8 mouse cellular contexts compared by ENCODE assay signal in the genomic region with DNA sequence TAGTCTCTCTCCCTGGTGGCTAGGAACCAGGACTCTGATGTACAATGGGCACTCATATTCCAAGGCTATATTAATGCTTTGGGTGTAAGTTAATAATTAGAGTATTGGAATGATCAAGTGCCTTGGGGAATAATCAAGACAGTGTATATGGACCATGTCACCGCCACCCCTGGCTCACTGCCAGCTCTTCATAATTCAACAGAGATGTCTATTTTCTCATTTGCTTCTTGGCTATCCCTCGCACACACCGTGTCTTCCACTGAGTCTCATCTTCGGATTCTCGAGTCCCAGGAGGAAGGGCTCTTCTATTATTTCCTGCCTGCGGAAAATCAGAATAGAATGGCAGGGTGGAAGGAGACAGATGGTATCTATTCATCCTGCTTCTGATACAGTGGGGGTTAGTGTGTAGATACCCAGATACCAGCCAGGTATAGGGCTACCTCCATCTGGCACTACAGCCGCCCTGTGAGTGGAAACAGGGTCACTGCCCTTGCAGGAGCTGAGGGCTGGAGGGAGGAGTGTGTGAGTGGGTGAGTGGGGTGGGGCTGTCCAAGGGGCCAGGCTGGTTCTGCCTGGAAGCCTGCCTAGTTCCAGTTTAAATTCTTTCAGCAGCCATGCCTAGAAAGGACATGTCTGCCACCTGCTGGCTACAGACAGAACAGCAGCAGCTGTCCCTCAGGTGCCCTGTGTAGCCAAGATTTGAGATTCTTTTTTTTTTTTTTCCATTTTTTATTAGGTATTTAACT. TPM values are rescaled to one million over a fixed set of nuclear protein-coding genes. Genes with fewer than 3 reads are reported as not detected.
A peak's percentile ranks its signal among the peaks of the same experiment; 100 is the strongest.
DNase-seq lines count a peak whose midpoint lies in the region; ATAC-seq lines count a peak whose summit lies in the region.

No protein-coding gene starts in this region.

- H3K4me2 ChIP-seq in forebrain, embryonic 13.5 days, result no peak overlapping the region
- no peak overlapping the region for H3K4me2 ChIP-seq in liver, embryonic 16.5 days (ENCODE audit: low read depth, low read length)
- H3K4me2 ChIP-seq in neural tube, embryonic 14.5 days (ENCODE audit: low read depth, low read length), result no peak overlapping the region

- DNase-seq in heart, postnatal 10 days, result peak; percentile 83 to 90
- DNase-seq in kidney, postnatal 4 days, result peak; percentile 91 to 92
- DNase-seq in testis, postnatal 10 days (ENCODE audit: low spot score), result peak; percentile 85

- no peak overlapping the region for H3K27ac ChIP-seq in forebrain, embryonic 13.5 days
- H3K27ac ChIP-seq in liver, embryonic 16.5 days (ENCODE audit: low read length), result no peak overlapping the region
- no peak overlapping the region for H3K27ac ChIP-seq in neural tube, embryonic 14.5 days (ENCODE audit: low read depth, low read length)

- no peaks in the 10 kb centered on the region for H3K9me3 ChIP-seq in forebrain, embryonic 13.5 days (replicated peaks)
- no peaks in the 10 kb centered on the region for H3K9me3 ChIP-seq in liver, embryonic 16.5 days (replicated peaks; ENCODE audit: control insufficient read depth, low read length)
- no peaks in the 10 kb centered on the region for H3K9me3 ChIP-seq in neural tube, embryonic 14.5 days (ENCODE audit: control insufficient read depth, low read length)

- intact Hi-C loops in heart, postnatal 10 days (cut with DNase I), result loop anchor here (10.0 kb wide), 1 partner anchor 960 kb away; no protein-coding TSS in a partner anchor

- no peak overlapping the region for H3K4me3 ChIP-seq in forebrain, embryonic 13.5 days
- H3K4me3 ChIP-seq in liver, embryonic 16.5 days (ENCODE audit: low read depth, low read length), result no peak overlapping the region
- H3K4me3 ChIP-seq in neural tube, embryonic 14.5 days (ENCODE audit: low read depth, low read length), result no peak overlapping the region

- H3K27me3 ChIP-seq in forebrain, embryonic 13.5 days, result no peaks in the 10 kb centered on the region
- H3K27me3 ChIP-seq in liver, embryonic 16.5 days (ENCODE audit: control insufficient read depth, insufficient read depth, low read depth, low read length), result no peaks in the 10 kb centered on the region
- no peaks in the 10 kb centered on the region for H3K27me3 ChIP-seq in neural tube, embryonic 14.5 days (ENCODE audit: control insufficient read depth, insufficient read depth, low read length)

- H3K36me3 ChIP-seq in forebrain, embryonic 13.5 days (ENCODE audit: poor library complexity, severe bottlenecking), result no peaks in the 10 kb centered on the region
- no peaks in the 10 kb centered on the region for H3K36me3 ChIP-seq in liver, embryonic 16.5 days (ENCODE audit: control insufficient read depth, insufficient read depth)
- H3K36me3 ChIP-seq in neural tube, embryonic 14.5 days (ENCODE audit: control insufficient read depth, insufficient read depth, low read length), result no peaks in the 10 kb centered on the region

- no peak overlapping the region for H3K9ac ChIP-seq in forebrain, embryonic 13.5 days
- H3K9ac ChIP-seq in liver, embryonic 16.5 days (ENCODE audit: low read depth, low read length), result no peak overlapping the region
- no peak overlapping the region for H3K9ac ChIP-seq in neural tube, embryonic 14.5 days (replicated peaks; ENCODE audit: low read depth, low read length)

- peak; percentile 34 for ATAC-seq in CD4-positive, CD25-positive, alpha-beta regulatory T cell, adult 4 months
- ATAC-seq in cerebellum, adult (ENCODE audit: insufficient number of reproducible peaks, low FRiP score, low TSS enrichment), result peak; percentile 98
- ATAC-seq in forebrain, embryonic 13.5 days, result peak; percentile 79
- peak; percentile 71 for ATAC-seq in liver, embryonic 16.5 days (ENCODE audit: low read depth)
- ATAC-seq in neural tube, embryonic 14.5 days (ENCODE audit: low read depth), result peak; percentile 82

- peaks cover 15% of the 10 kb centered on the region for H3K4me1 ChIP-seq in forebrain, embryonic 13.5 days
- peaks cover 3% of the 10 kb centered on the region; the same call in 1 of the 2 replicates for H3K4me1 ChIP-seq in liver, embryonic 16.5 days (ENCODE audit: control insufficient read depth, low read depth, low read length)
- 0 out of 2 replicates have a peak, but pooled peaks cover 4% of the 10 kb centered on the region for H3K4me1 ChIP-seq in neural tube, embryonic 14.5 days (ENCODE audit: control insufficient read depth, insufficient read depth, low read length)

- 60% methylated on average over 7 of the region's 7 CpGs for WGBS in forebrain, embryonic 13.5 days
- 52% methylated on average over 7 of the region's 7 CpGs for WGBS in liver, embryonic 16.5 days (ENCODE audit: insufficient replicate concordance)
- 28% methylated on average over 7 of the region's 7 CpGs for WGBS in neural tube, embryonic 14.5 days

RNA-seq across cellular contexts. Expression of a gene that starts 7.9 kb away (rescaled TPM):
- under 1 TPM in 1 of 2 experiments, not detected in 1; 0.36 TPM for polyA plus RNA-seq in CD4-positive, CD25-positive, alpha-beta regulatory T cell, adult 4 months (2017; shearing (Covaris generic))
- 0.10 TPM in 1 of 2 replicates, not detected in the other for polyA plus RNA-seq in forebrain, embryonic 13.5 days (2015; fragmentation: Nextera tagmentation; extraction: Ambion mirVana)
- not detected for total RNA-seq in heart, postnatal 10 days (2021)
- polyA plus RNA-seq in liver, embryonic 16.5 days (2015; fragmentation: Nextera tagmentation; extraction: Ambion mirVana), result 71.3 and 78.4 TPM in 2 replicates
- 0.13 and 0.29 TPM in 2 replicates for polyA plus RNA-seq in neural tube, embryonic 14.5 days (2014; fragmentation: Nextera tagmentation; extraction: Ambion mirVana)

Comparison
In these comparisons a context has a peak if more than half of its experiments do, and no peak if none do; other contexts are left out.
1. ATAC-seq: peak in every context shown above with its lines; median percentile 98 in cerebellum, adult; 82 in neural tube, embryonic 14.5 days; 79 in forebrain, embryonic 13.5 days; 71 in liver, embryonic 16.5 days; 34 in CD4-positive, CD25-positive, alpha-beta regulatory T cell, adult 4 months.
2. RNA of a gene that starts 7.9 kb away (polyA plus RNA-seq): 71.3 to 78.4 TPM in liver, embryonic 16.5 days; 0.36 TPM in CD4-positive, CD25-positive, alpha-beta regulatory T cell, adult 4 months, 0.13 to 0.29 TPM in neural tube, embryonic 14.5 days and 0.10 TPM in forebrain, embryonic 13.5 days; every median in the first group is over 10 times any median in the second.
3. Peak in every context shown above with its lines, with median percentiles within 50 percentile points of each other: DNase-seq.